Mouse (Mus musculus) olfactory bulb, adult 2 months (tissue): Measurements from ENCODE around the gene Itpk1.

Source experiments
- CTCF ChIP-seq: fragments of 200-500 bp; IDR thresholded peaks from 2 replicates; pipeline ENCODE4 v1.5.1; 2012; ENCODE audit warnings: low read depth, mild to moderate bottlenecking, low read length, moderate library complexity; ENCODE audit not compliant: insufficient read depth
- POLR2A ChIP-seq: fragments of 200-500 bp; IDR thresholded peaks from 2 replicates; pipeline ENCODE4 v1.6.1; 2012; ENCODE audit warnings: mild to moderate bottlenecking, low read depth, low read length, moderate library complexity; ENCODE audit not compliant: insufficient read depth

- TF ChIP-seq CTCF = no peak
- TF ChIP-seq POLR2A = no peak
Observed at GRCm38 (mm10) chr12:102541168-102541567, 163.6 kb downstream of the Itpk1 start.
